Mouse (Mus musculus) embryonic facial prominence, embryonic 13.5 days (tissue): ENCODE data around the gene Polr2h. TPM values are rescaled to one million over a fixed set of nuclear protein-coding genes. Genes with fewer than 3 reads are reported as not detected.

ENCODE experiments used
- ATAC-seq: fragments of 200-750 bp; cut with Nextera tagmentation; 2 replicates; pipeline ENCODE4 v1.8.0; 2017; ENCODE audit warnings: low read depth; ENCODE audit not compliant: insufficient number of reproducible peaks, insufficient read depth, low FRiP score, low TSS enrichment
- H3K27ac ChIP-seq: fragments of 300-500 bp; sonication (generic); 2 replicates; pipeline ENCODE4 v1.5.1; 2015; ENCODE audit warnings: moderate library complexity, mild to moderate bottlenecking, inconsistent platforms
- H3K27me3 ChIP-seq: fragments of 300-500 bp; sonication (generic); 2 replicates; pipeline ENCODE4 v1.6.1; 2015; ENCODE audit warnings: mild to moderate bottlenecking, inconsistent platforms
- H3K36me3 ChIP-seq: fragments of 300-500 bp; sonication (generic); 2 replicates; pipeline ENCODE4 v1.6.1; 2015; ENCODE audit warnings: mild to moderate bottlenecking, inconsistent platforms
- H3K4me1 ChIP-seq: fragments of 300-500 bp; sonication (generic); 2 replicates; pipeline ENCODE4 v1.6.1; 2015; ENCODE audit warnings: inconsistent platforms
- H3K4me2 ChIP-seq: fragments of 300-500 bp; sonication (generic); 2 replicates; pipeline ENCODE4 v1.6.1; 2015; ENCODE audit warnings: moderate library complexity, mild to moderate bottlenecking, inconsistent platforms
- H3K4me3 ChIP-seq: fragments of 300-500 bp; sonication (generic); 2 replicates; pipeline ENCODE4 v1.5.1; 2015; ENCODE audit warnings: mild to moderate bottlenecking, inconsistent platforms
- H3K9ac ChIP-seq: fragments of 300-500 bp; sonication (generic); 2 replicates; pipeline ENCODE4 v1.6.1; 2015; ENCODE audit warnings: mild to moderate bottlenecking, inconsistent platforms
- H3K9me3 ChIP-seq: fragments of 300-500 bp; sonication (generic); 2 replicates; pipeline ENCODE4 v1.6.1; 2016; ENCODE audit warnings: inconsistent platforms
- WGBS: fragments of 180-500 bp; shearing (Covaris S2); methylation state at CpG from one replicate; pipeline ENCODE4 v1.1.7; 2015; ENCODE audit warnings: mixed read lengths; 5-methylcytosine and 5-hydroxymethylcytosine counted together
- polyA plus RNA-seq: library from polyadenylated mRNA; unstranded; fragments of >200 nt; fragmentation: Nextera tagmentation; extraction: Ambion mirVana; gene quantifications from 2 replicates; pipeline ENCODE4 v1.2.1, GENCODE M21; 2015

Gene Polr2h
- polyA plus RNA-seq, 1 experiment from 2014 or later: 110 TPM

GRCm38 (mm10) chr16:20736823-20737222 lies 19.4 kb downstream of the Polr2h start:
- H3K4me3 ChIP-seq: no peak overlapping the region
- no peak for ATAC-seq
- no peak overlapping the region for H3K9ac ChIP-seq
- no peak overlapping the region for H3K4me2 ChIP-seq
- H3K9me3 ChIP-seq: no peaks in the 10 kb centered on the region
- H3K36me3 ChIP-seq: peaks cover 4% of the 10 kb centered on the region; the same call in 1 of the 2 replicates
- peaks cover 22% of the 10 kb centered on the region for H3K4me1 ChIP-seq
- no peak overlapping the region for H3K27ac ChIP-seq
- 82% methylated on average over 5 of the region's 5 CpGs for WGBS
- H3K27me3 ChIP-seq: peaks cover 39% of the 10 kb centered on the region

GRCm38 (mm10) chr16:20739845-20740244 lies 22.4 kb downstream of the Polr2h start:
- Histone ChIP-seq H3K9ac (no peak overlapping the region), H3K4me1 (no peaks in the 10 kb centered on the region), H3K27ac (no peak overlapping the region), H3K4me3 (no peak overlapping the region), H3K27me3 (peaks cover 23% of the 10 kb centered on the region), H3K4me2 (no peak overlapping the region), H3K36me3 (peaks cover 4% of the 10 kb centered on the region; the same call in 1 of the 2 replicates), H3K9me3 (no peaks in the 10 kb centered on the region)
- WGBS: 86% methylated on average over 9 of the region's 9 CpGs
- no peak for ATAC-seq

- no peak overlapping the region for H3K4me3 ChIP-seq
- H3K9ac ChIP-seq: no peak overlapping the region
- no peak overlapping the region for H3K27ac ChIP-seq
- no peak for ATAC-seq
- 76% methylated on average over 6 of the region's 6 CpGs for WGBS
- H3K4me1 ChIP-seq: 0 out of 2 replicates have a peak, but pooled peaks cover 4% of the 10 kb centered on the region
- no peak overlapping the region for H3K4me2 ChIP-seq
- no peaks in the 10 kb centered on the region for H3K9me3 ChIP-seq
- no peaks in the 10 kb centered on the region for H3K36me3 ChIP-seq
- no peaks in the 10 kb centered on the region; the same call in 1 of the 2 replicates for H3K27me3 ChIP-seq
These were observed 29.2 kb downstream of the Polr2h start for GRCm38 (mm10) chr16:20746641-20747040.

DNA sequence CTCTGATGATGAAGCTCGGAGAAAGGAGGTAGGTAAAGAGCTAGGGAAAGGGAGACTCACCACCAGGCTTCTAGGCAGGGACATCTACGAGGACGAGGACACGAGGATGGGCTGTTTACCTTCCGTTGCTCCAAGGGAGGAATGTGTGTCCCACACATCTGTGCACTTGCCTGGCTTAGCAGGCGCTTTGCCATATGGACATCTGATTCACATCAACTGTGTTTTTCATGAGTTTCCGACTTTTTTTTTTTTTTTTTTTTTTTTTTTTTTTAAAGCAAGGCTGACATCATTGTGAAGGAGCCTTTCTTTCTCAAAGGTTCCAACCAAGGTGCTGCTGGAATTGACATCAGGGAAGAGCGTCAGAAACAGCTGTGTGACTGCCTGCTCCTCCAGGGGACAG lies 33.1 kb downstream of the Polr2h start:
- H3K4me1 ChIP-seq: 0 out of 2 replicates have a peak, but pooled peaks cover 4% of the 10 kb centered on the region
- no peak overlapping the region for H3K27ac ChIP-seq
- no peaks in the 10 kb centered on the region for H3K9me3 ChIP-seq
- ATAC-seq: no peak
- H3K4me2 ChIP-seq: no peak overlapping the region
- H3K9ac ChIP-seq: no peak overlapping the region
- WGBS: 29% methylated on average over 8 of the region's 8 CpGs
- no peaks in the 10 kb centered on the region; the same call in 1 of the 2 replicates for H3K27me3 ChIP-seq
- no peaks in the 10 kb centered on the region for H3K36me3 ChIP-seq
- H3K4me3 ChIP-seq: no peak overlapping the region

GRCm38 (mm10) chr16:20756052-20756451 lies 38.6 kb downstream of the Polr2h start:
- H3K27ac ChIP-seq: no peak overlapping the region
- WGBS: 86% methylated on average over 5 of the region's 5 CpGs
- H3K9me3 ChIP-seq: no peaks in the 10 kb centered on the region
- ATAC-seq: no peak
- no peak overlapping the region for H3K4me3 ChIP-seq
- no peaks in the 10 kb centered on the region for H3K27me3 ChIP-seq
- H3K9ac ChIP-seq: no peak overlapping the region
- no peaks in the 10 kb centered on the region for H3K4me1 ChIP-seq
- H3K4me2 ChIP-seq: no peak overlapping the region
- no peaks in the 10 kb centered on the region for H3K36me3 ChIP-seq

GRCm38 (mm10) chr16:20757385-20757784 lies 39.9 kb downstream of the Polr2h start:
- no peaks in the 10 kb centered on the region for H3K36me3 ChIP-seq
- no peak overlapping the region for H3K4me2 ChIP-seq
- H3K4me3 ChIP-seq: no peak overlapping the region
- no peaks in the 10 kb centered on the region for H3K27me3 ChIP-seq
- H3K4me1 ChIP-seq: no peaks in the 10 kb centered on the region
- H3K9me3 ChIP-seq: no peaks in the 10 kb centered on the region
- ATAC-seq: no peak
- H3K9ac ChIP-seq: no peak overlapping the region
- WGBS: 72% methylated on average over 1 of the region's 1 CpGs
- no peak overlapping the region for H3K27ac ChIP-seq

- H3K4me2 ChIP-seq: no peak overlapping the region
- no peak for ATAC-seq
- H3K4me1 ChIP-seq: no peaks in the 10 kb centered on the region
- no peaks in the 10 kb centered on the region for H3K36me3 ChIP-seq
- no peaks in the 10 kb centered on the region for H3K9me3 ChIP-seq
- no peaks in the 10 kb centered on the region for H3K27me3 ChIP-seq
- H3K27ac ChIP-seq: no peak overlapping the region
- H3K4me3 ChIP-seq: no peak overlapping the region
- no peak overlapping the region for H3K9ac ChIP-seq
- 5% methylated on average over 3 of the region's 3 CpGs for WGBS
These were observed 44.2 kb downstream of the Polr2h start for GRCm38 (mm10) chr16:20761681-20762080.

- 47% methylated on average over 9 of the region's 9 CpGs for WGBS
- Histone ChIP-seq H3K27me3 (no peaks in the 10 kb centered on the region), H3K9ac (no peak overlapping the region), H3K27ac (no peak overlapping the region), H3K4me2 (no peak overlapping the region), H3K36me3 (no peaks in the 10 kb centered on the region), H3K4me3 (no peak overlapping the region), H3K9me3 (no peaks in the 10 kb centered on the region), H3K4me1 (no peaks in the 10 kb centered on the region)
- no peak for ATAC-seq
These were observed 47.8 kb downstream of the Polr2h start for GRCm38 (mm10) chr16:20765244-20765643.

Other genes starting within 250 kb of the Polr2h start
- gene Eif2b5, start 218.8 kb upstream of the Polr2h start, polyA plus RNA-seq: 96.6 and 114 TPM in 2 replicates
- gene Dvl3, start 200.7 kb upstream of the Polr2h start, polyA plus RNA-seq: 26.7 and 27.1 TPM in 2 replicates
- gene Ap2m1, start 182.2 kb upstream of the Polr2h start, polyA plus RNA-seq: 610 and 646 TPM in 2 replicates
- gene Abcf3, start 169.1 kb upstream of the Polr2h start, polyA plus RNA-seq: 65.0 and 77.4 TPM in 2 replicates
- 1.6 and 2.8 TPM in 2 replicates for gene Vwa5b2, start 128.2 kb upstream of the Polr2h start, polyA plus RNA-seq
- 30.9 and 33.5 TPM in 2 replicates for gene Eef1akmt4, start 106.1 kb upstream of the Polr2h start, polyA plus RNA-seq
- 0.41 TPM in 1 of 2 replicates, not detected in the other for gene Gm49333, start 106.1 kb upstream of the Polr2h start, polyA plus RNA-seq
- 37.1 and 39.4 TPM in 2 replicates for gene Alg3, start 105.9 kb upstream of the Polr2h start, polyA plus RNA-seq
- 1.3 and 1.5 TPM in 2 replicates for gene Camk2n2, start 96.4 kb upstream of the Polr2h start, polyA plus RNA-seq
- gene Ece2, start 87.8 kb upstream of the Polr2h start, polyA plus RNA-seq: 9.1 and 9.2 TPM in 2 replicates
- 313 and 339 TPM in 2 replicates for gene Psmd2, start 66.0 kb upstream of the Polr2h start, polyA plus RNA-seq
- gene Eif4g1, start 49.4 kb upstream of the Polr2h start, polyA plus RNA-seq: 179 and 199 TPM in 2 replicates
- gene Fam131a, start 24.4 kb upstream of the Polr2h start, polyA plus RNA-seq: 7.0 and 7.2 TPM in 2 replicates
- gene Clcn2, start 81 bp downstream of the Polr2h start, polyA plus RNA-seq: 15.7 and 18.9 TPM in 2 replicates
- 3.4 and 4.5 TPM in 2 replicates for gene Chrd, start 15.5 kb downstream of the Polr2h start, polyA plus RNA-seq
- gene Thpo, start 16.8 kb downstream of the Polr2h start, polyA plus RNA-seq: 1.00 and 1.2 TPM in 2 replicates